Comparison of ENCODE assay signal across 7 mouse cellular contexts in genomic region chr9:96118861-96119772, GRCm38 (mm10). TPM values are rescaled to one million over a fixed set of nuclear protein-coding genes. Genes with fewer than 3 reads are reported as not detected.
DNase-seq lines count a peak whose midpoint lies in the region; ATAC-seq and TF ChIP-seq lines count a peak whose summit lies in the region.

Gene Gk5, plus strand, starts transcription at chr9:96119362.

- peak within 1 kb of the TSS; percentile 15; the same call in 1 of the 2 replicates for H3K27ac ChIP-seq in intestine, postnatal 0 days (ENCODE audit: low read depth, low read length)
- H3K27ac ChIP-seq in midbrain, embryonic 12.5 days (replicated peaks) = no peak within 1 kb of the TSS
- H3K27ac ChIP-seq in small intestine, adult 2 months (ENCODE audit: insufficient read depth, low read depth, low read length) = peak within 1 kb of the TSS; percentile 32; the same call in 1 of the 2 replicates

- H3K36me3 ChIP-seq in intestine, postnatal 0 days (ENCODE audit: control insufficient read depth, insufficient read depth) = no peaks in the 10 kb centered on the region
- H3K36me3 ChIP-seq in midbrain, embryonic 12.5 days = no peaks in the 10 kb centered on the region
- no peaks in the 10 kb centered on the region for H3K36me3 ChIP-seq in small intestine, adult 2 months (ENCODE audit: control insufficient read depth, insufficient read depth, low read length)

- peak within 1 kb of the TSS; percentile 72 for H3K9ac ChIP-seq in intestine, postnatal 0 days (ENCODE audit: low read depth, low read length)
- H3K9ac ChIP-seq in midbrain, embryonic 12.5 days (replicated peaks) = peak within 1 kb of the TSS; percentile 59

- H3K27me3 ChIP-seq in intestine, postnatal 0 days (replicated peaks; ENCODE audit: control insufficient read depth, insufficient read depth, low read length) = no peaks in the 10 kb centered on the region
- no peaks in the 10 kb centered on the region for H3K27me3 ChIP-seq in midbrain, embryonic 12.5 days
- no peaks in the 10 kb centered on the region for H3K27me3 ChIP-seq in small intestine, adult 2 months (ENCODE audit: control insufficient read depth, insufficient read depth, low read length)

- intact Hi-C loops in left cerebral cortex, postnatal 4 days (cut with DNase I) = no loop called here

- DNase-seq in adrenal gland, adult 8-10 months = peak; percentile 96
- peak; percentile 99 for DNase-seq in embryo, embryonic 9.5 days (ENCODE audit: extremely low spot score)
- DNase-seq in gonadal fat pad, adult 2 months (ENCODE audit: low read depth) = no peak
- DNase-seq in left cerebral cortex, postnatal 4 days = peak; percentile 99

- ATAC-seq in intestine, postnatal 0 days = peak; percentile 97
- peak; percentile 98 for ATAC-seq in midbrain, embryonic 12.5 days (ENCODE audit: low FRiP score, low read depth)

- H3K4me3 ChIP-seq in intestine, postnatal 0 days (ENCODE audit: low read depth, low read length) = peak within 1 kb of the TSS; percentile 81
- peak within 1 kb of the TSS; percentile 65 for H3K4me3 ChIP-seq in midbrain, embryonic 12.5 days
- peak within 1 kb of the TSS; percentile 85 for H3K4me3 ChIP-seq in small intestine, adult 2 months (ENCODE audit: low read depth, low read length)

- H3K4me1 ChIP-seq in intestine, postnatal 0 days (replicated peaks; ENCODE audit: control insufficient read depth, insufficient read depth, low read length) = 0 out of 2 replicates have a peak, but pooled peaks cover 3% of the 10 kb centered on the region
- H3K4me1 ChIP-seq in midbrain, embryonic 12.5 days = 0 out of 2 replicates have a peak, but pooled peaks cover 5% of the 10 kb centered on the region
- H3K4me1 ChIP-seq in small intestine, adult 2 months (ENCODE audit: control insufficient read depth, insufficient read depth, insufficient read length, low read length) = peaks cover 5% of the 10 kb centered on the region

- peak within 1 kb of the TSS; percentile 95 for H3K4me2 ChIP-seq in intestine, postnatal 0 days (replicated peaks; ENCODE audit: low read depth)
- H3K4me2 ChIP-seq in midbrain, embryonic 12.5 days (replicated peaks) = peak within 1 kb of the TSS; percentile 63

- no peaks in the 10 kb centered on the region for H3K9me3 ChIP-seq in intestine, postnatal 0 days (ENCODE audit: control insufficient read depth)
- H3K9me3 ChIP-seq in midbrain, embryonic 12.5 days = no peaks in the 10 kb centered on the region

- WGBS in intestine, postnatal 0 days = under 1% methylated on average over 76 of the region's 76 CpGs
- WGBS in midbrain, embryonic 12.5 days = under 1% methylated on average over 75 of the region's 76 CpGs
- under 1% methylated on average over 76 of the region's 76 CpGs for WGBS in small intestine, adult 2 months

- no peak for TF ChIP-seq CTCF in intestine, postnatal 0 days (IDR thresholded peaks at IDR 0.05; ENCODE audit: low read depth)
- no peak for TF ChIP-seq CTCF in small intestine, adult 2 months (IDR thresholded peaks at IDR 0.05; ENCODE audit: extremely low read depth, insufficient read length, insufficient replicate concordance, low read depth, low read length)

- peak; percentile 84 for TF ChIP-seq POLR2A in small intestine, adult 2 months (IDR thresholded peaks at IDR 0.05; ENCODE audit: low read depth, low read length)

RNA-seq across cellular contexts. Expression of gene Gk5, which starts in this region (rescaled TPM):
- 10 to 100 TPM in 2 of 4 experiments, 1 to 10 TPM in 2; 7.1 to 15.3 (median 10.7) TPM for total RNA-seq in adrenal gland, adult 8-10 months (2022)
- 10.2 and 11.7 TPM in 2 replicates for polyA plus RNA-seq in gonadal fat pad, adult 2 months (2012; rRNA removed)
- 2.9 and 3.0 TPM in 2 replicates for polyA plus RNA-seq in intestine, postnatal 0 days (2015; fragmentation: Nextera tagmentation; extraction: Ambion mirVana)
- total RNA-seq in left cerebral cortex, postnatal 4 days (2021) = 10 to 100 TPM in 1 of 2 experiments, 1 to 10 TPM in 1; 9.1 to 10.4 TPM
- 2.8 and 3.2 TPM in 2 replicates for polyA plus RNA-seq in midbrain, embryonic 12.5 days (2016; fragmentation: Nextera tagmentation; extraction: Ambion mirVana)
- polyA plus RNA-seq in small intestine, adult 2 months (2012; rRNA removed) = 2.5 and 3.5 TPM in 2 replicates
